Mouse (Mus musculus): Measurements from ENCODE around the gene Cdr2l.

DNA sequence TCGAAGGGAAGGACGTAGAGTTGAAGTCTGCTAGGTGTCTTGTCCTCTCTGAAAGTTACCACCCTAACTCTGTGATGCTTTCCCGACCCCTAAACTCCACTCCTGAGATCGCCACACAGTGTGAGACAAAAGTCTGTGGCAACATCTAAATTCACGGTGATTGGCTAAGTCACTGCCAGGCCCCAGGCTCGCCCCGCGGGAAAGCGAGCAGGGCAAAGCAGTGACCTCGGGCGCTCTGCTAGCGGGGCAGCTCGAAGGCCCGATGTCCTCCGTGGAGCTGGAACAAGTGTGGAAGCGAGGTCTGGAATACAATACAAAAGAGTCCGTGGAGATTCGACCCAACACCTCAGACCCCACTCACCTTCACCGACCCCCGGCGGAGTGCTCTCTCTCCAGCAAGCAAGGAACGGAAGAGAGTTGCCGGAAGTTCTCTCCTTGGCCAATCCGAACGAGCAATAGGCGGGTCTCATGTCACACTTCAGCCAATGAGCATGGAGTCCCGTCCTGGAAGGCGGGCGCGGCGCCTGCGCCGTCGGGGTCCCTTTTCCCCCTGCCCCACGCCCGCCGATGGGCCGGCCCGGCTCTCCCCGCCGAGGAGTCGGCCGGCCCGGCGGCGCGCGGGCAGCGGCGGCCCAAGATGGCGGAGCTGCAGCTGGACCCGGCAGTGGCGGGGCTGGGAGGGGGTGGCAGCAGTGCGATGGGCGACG, 38.0 kb downstream of the Cdr2l start, which contains the start of the genes Atp5h and Kctd2:
- TF ChIP-seq GATA1 (IDR thresholded peaks at IDR 0.05; ENCODE audit: low read length) (no peak), TAL1 (IDR thresholded peaks at IDR 0.05; ENCODE audit: low read length) (no peak)
